Mouse (Mus musculus) brain, embryonic 14.5 days (tissue): Measurements from ENCODE around the gene Srgn.

Experiments
- CTCF ChIP-seq: fragments of 200-500 bp; IDR thresholded peaks from 2 replicates; pipeline ENCODE4 v1.5.1; 2012; ENCODE audit warnings: inconsistent platforms, mild to moderate bottlenecking, moderate library complexity, borderline replicate concordance; ENCODE audit not compliant: insufficient read depth, insufficient read length; ENCODE audit errors: extremely low read depth
- POLR2A ChIP-seq: fragments of 200-500 bp; IDR thresholded peaks from 2 replicates; pipeline ENCODE4 v1.6.1; 2012; ENCODE audit warnings: mild to moderate bottlenecking, inconsistent platforms, borderline replicate concordance; ENCODE audit not compliant: poor library complexity, insufficient read depth, insufficient read length, severe bottlenecking; ENCODE audit errors: extremely low read depth

DNA sequence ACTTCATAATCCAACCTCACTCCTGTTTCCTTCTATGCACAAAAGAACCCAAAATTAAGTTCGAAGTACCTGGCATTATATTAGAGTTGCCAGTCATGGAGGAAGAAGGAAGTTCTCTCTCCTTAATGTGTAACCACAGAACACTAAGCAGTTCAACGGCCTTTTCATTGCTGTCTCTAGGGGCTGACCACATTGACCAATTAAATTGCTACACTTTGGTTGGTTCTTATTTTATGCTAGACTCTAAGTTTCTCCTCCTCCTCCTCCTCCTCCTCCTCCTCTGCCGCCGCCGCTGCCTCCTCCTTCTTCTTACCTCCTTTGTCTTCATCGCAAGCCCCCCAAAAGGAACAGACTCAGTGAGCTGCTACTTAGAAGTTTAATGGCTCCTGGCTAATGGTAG, 15.7 kb downstream of the Srgn start:
- TF ChIP-seq CTCF, result no peak
- TF ChIP-seq POLR2A, result no peak
